Mouse (Mus musculus) frontal cortex, adult (tissue): ENCODE data around the gene Gtsf1.
"Not testable (repeated sequence)": the region's sequence is repeated elsewhere in the genome, so short reads cannot be mapped to it uniquely, and the experiment has no call there.

Source experiments
- ATAC-seq: cut with Nextera tagmentation; 2 replicates; pipeline ENCODE4 v1.9.2; 2017; ENCODE audit warnings: mild to moderate bottlenecking, moderate library complexity, mixed read lengths; ENCODE audit not compliant: low TSS enrichment

The Gtsf1 gene

GRCm38 (mm10) chr15:103430241-103430640 lies at the start of gene Gtsf1:
Gene Gtsf1 (minus strand): TSS chr15:103430470.
- no peak for ATAC-seq

GRCm38 (mm10) chr15:103479080-103479606 lies 48.9 kb upstream of the Gtsf1 start:
- no peak for ATAC-seq

DNA sequence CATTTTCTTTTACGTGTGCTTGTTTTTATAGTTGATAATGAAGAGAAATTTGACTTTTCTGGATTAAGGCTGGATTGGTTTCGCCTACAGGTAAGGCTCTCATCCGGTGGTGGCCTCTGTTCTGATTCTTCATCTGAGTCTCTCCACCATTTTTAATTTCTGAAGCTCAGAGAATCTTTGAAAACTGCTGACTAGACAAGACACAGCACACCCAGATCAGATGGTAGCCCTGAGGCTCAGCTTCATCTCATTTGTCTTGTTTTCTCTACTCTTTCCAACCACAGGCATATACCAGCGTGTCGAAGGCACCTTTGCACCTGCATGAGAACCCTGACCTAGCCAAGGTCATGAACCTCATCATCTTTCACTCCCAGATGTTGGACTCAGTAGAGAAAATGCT lies 43.5 kb upstream of the Gtsf1 start:
- ATAC-seq = no peak

GRCm38 (mm10) chr15:103473182-103473581 lies 42.9 kb upstream of the Gtsf1 start:
- ATAC-seq = peak; percentile 77

DNA sequence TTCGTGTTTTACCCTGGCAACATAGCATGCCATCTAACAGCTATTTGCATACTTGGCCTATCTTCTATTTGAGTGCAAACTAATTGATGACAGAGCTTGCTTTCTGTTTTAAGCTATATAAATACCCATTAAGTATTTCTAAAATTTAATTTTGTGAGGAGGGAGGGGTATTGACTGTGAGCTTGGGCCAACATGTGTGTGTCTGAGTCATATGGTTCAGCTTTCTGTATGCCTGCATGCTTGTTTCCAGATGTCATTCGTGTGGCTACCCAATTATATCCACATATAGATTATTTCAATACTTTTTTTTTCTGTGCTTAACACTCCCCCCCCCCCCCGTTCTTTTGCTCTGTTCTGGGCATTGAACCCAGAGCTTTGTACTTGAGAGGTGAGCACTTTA lies 42.0 kb upstream of the Gtsf1 start:
- ATAC-seq = no peak

DNA sequence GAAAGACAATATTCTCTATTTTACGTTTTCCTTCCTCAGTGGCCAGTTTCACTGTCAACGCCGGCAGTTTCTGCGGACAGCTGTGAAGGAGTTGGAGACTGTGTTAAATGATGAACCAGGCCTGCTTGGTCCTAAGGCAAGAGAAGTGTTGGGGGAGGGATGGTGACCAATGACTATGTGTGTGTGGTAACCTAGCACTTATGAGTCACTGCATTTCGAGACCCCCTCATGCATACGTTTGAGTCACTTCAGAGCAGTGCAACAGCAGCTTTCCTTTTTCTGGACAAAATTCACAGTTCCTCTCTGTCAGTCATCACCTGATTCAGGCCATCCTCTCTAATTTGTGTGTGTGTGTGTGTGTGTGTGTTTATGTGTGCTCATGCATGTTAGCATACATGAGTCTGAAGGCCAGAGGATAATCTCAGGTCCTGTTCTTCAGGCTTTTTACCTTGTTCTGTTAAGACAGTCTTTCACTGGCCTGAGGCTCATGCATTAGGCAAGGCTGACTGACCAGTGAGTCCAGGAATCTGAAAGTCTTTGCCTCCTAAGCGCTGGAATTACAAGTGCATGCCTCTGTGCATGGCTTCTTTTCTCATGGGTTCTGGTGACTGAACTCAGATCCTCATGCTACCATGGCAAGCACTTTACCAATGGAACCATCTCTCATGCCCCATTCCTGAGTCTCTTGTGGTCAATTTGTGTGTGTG lies 41.4 kb upstream of the Gtsf1 start:
- ATAC-seq = no peak

DNA sequence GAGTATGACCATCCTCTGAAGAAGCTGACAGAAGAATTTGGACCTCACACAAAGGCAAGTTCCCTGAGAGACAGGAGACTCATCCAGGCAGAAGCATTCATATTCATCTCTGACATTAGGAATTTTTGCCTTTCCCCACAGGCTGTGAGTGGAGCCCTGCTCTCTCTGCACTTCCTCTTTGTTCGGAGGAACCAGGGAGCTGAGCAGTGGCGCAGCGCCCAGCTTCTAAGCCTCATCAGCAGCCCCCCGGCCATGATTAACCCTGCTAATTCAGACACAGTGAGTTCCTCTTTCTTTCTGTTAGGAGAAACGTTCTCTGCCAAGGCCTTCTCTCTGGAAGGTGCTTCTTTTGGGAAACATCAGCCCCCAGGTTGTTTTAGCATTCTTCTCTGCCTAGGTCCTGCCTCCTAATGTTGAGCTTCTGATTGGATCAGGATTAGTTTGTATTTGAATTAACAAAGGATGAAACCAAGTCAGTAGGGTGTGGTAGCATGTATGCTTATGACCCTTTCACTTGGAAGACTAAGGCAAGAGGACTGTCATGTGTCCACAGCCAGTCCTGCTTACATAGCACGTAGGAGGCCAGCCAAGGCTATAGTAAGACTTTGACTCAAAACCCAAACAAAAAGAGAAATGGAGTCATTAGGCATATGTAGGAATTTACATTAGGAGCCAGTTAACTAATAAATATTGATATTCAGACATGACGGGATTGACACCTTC lies 32.4 kb upstream of the Gtsf1 start:
- no peak for ATAC-seq

- no peak for ATAC-seq
These were observed 24.2 kb upstream of the Gtsf1 start for GRCm38 (mm10) chr15:103454449-103454848.

DNA sequence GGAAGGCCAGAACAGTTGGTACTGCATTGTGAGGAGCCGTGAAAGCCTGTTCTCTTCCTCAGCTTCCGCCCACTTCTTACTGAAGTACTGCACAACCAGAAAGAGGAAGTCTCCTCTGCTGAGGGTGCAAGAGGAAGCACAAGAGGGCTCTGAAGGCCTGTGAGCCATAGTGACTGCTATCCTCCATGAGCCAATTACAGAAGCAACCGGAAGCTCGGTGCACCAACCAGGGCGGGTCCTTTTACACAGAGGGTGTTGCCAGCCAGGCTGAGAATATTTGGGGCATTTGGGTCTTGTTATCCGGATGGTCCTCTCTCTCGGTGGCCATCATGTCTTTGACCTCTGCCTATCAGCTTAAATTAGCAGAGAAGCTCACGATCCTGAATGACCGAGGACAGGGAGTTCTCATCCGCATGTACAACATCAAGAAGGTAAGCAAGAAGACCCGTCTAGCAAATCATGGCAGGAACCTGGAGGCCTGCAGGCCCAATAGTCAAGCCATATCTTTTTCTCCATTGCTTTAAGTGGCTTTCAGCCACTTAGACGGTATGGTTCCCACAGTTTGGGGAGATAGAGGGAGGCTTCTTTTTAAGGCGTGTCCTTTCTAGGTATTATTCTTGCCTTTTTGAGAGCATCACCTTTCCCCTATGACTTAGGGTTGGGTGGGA lies 23.4 kb upstream of the Gtsf1 start, which contains the start of gene Nckap1l:
Gene Nckap1l, plus strand, starts transcription at position 244 of the 668 bp plus-strand sequence.
- ATAC-seq = no peak; the same call in 1 of the 2 replicates

DNA sequence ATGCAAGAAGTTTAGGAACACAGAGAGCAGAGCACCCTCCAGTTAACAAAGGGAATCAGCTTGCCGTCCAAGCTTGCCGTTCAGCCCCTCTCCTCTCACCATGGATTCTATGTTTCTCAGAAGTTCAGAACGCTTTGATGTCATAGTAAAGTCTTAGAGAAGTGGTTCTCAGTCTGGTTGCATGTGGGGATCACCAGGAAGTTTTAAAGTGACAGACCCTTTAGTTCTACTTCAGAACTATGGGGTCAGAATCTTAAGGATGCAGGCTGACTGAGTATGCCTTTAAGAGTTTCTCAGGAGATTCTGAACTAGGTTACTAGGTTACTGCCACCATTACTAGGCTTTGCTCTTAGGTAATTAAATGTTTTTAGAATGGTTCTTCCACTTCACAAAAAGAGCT lies 18.1 kb upstream of the Gtsf1 start, which contains the start of gene Gtsf2:
Gene Gtsf2, minus strand, starts transcription at position 101 of the 400 bp plus-strand sequence.
- no peak for ATAC-seq

GRCm38 (mm10) chr15:103445966-103446365 lies 15.7 kb upstream of the Gtsf1 start:
- ATAC-seq = not testable (repeated sequence)

GRCm38 (mm10) chr15:103427017-103427416 lies 3.3 kb downstream of the Gtsf1 start:
- no peak for ATAC-seq

GRCm38 (mm10) chr15:103405586-103405985 lies 24.7 kb downstream of the Gtsf1 start:
- ATAC-seq = not testable (repeated sequence)

DNA sequence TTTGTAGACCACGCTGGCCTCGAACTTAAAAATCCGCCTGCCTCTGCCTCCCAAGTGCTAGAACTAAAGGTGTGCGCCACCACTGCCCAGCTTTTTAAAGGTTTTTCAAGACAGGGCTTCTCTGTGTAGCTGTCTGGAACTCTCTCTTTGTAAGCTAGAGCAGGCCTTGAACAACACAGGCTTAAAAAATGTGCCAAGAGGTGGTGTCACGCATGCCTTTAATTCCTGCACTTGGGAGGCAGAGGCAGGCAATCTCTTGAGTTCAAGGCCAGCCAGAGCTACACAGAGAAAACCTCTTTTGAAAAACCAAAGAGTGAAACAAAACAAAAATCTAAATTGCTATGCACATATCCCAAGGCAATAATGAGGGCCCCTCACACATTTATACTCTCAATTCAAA lies 28.9 kb downstream of the Gtsf1 start:
- ATAC-seq = no peak

- no peak for ATAC-seq
These were observed 36.7 kb downstream of the Gtsf1 start for GRCm38 (mm10) chr15:103393577-103393976.

- no peak for ATAC-seq
These were observed 41.6 kb downstream of the Gtsf1 start for GRCm38 (mm10) chr15:103388556-103389145.

GRCm38 (mm10) chr15:103383771-103384488 lies 46.3 kb downstream of the Gtsf1 start:
- ATAC-seq = no peak

DNA sequence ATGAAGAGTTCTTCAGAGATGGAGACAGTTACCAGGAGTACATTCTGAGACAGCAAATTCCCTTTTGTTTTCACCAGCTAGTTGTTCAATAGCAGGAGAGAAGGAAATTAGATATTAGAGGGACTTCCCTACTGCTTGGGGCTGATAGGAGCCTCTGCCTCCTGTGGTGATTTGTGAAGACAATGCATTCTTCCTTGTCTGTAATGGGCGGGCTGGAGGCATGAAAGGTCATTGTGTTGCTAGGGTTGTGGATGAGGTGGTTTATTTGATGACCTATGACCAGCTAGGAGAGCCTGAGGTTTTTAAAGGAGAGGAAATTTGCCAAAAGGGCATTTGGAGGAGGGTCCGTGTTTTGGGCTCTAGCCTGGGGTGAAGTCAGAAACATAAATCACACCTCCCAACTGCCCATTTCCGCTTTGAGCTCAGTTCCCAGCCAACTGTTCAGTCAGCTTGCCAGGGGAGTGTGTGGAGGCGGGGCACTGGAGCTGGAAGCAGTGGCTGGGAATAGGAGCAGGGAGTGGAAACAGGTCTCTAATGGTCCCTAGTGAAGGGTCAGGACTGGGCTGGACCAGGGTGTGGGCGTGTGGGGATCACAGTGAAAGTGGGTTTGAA lies 47.4 kb downstream of the Gtsf1 start:
- no peak for ATAC-seq

GRCm38 (mm10) chr15:103382075-103382474 lies 48.2 kb downstream of the Gtsf1 start:
- peak; percentile 64; the same call in 1 of the 2 replicates for ATAC-seq

DNA sequence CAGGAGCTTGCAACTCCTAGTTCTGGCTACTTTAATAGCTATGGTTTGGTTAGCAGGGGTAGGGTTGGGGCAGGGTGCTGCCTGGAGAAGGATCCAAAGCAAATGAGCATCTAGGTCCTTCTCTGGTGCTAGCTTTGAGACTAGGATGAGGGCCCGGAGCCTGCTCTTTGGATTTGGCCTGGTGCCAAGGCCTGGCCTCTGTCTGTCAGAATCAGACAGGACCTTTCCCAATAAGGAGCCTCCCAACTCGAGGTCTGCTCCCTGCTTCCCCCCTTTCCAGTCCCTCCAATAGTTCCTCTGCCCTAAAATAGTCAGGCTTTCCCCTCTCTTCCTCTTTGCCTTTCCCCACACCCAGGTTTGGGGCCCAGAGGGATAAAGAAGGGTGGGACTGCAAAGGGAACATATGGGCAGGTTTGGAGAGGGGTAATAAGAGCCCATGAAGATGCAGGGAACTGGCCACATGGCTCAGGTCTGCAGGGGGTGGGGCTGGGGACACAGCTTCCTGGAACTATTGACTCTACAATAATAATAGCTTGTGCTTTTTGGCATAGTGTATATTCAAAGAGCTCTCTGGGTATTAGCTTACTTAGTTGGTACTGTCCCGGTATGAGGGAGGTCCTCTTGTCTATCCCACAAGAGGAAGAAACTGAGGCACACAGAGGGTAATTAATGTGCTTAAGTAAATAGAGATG lies 51.5 kb downstream of the Gtsf1 start:
- ATAC-seq = no peak
